Mouse (Mus musculus): ENCODE data around the gene Wnk4. TPM values are rescaled to one million over a fixed set of nuclear protein-coding genes. Genes with fewer than 3 reads are reported as not detected.

Wnk4 gene
- total RNA-seq, 2 experiments from 2014 or later: 3.1 to 5.9 TPM

GRCm38 (mm10) chr11:101236782-101237181, 23.6 kb upstream of the Wnk4 start:
- ATAC-seq (replicated peaks; ENCODE audit: low FRiP score, poor library complexity, severe bottlenecking): no peak

- no peak for ATAC-seq (replicated peaks; ENCODE audit: low FRiP score, poor library complexity, severe bottlenecking)
Observed at GRCm38 (mm10) chr11:101238071-101238647, 22.2 kb upstream of the Wnk4 start.

- ATAC-seq (replicated peaks; ENCODE audit: low FRiP score, poor library complexity, severe bottlenecking): no peak
Observed at GRCm38 (mm10) chr11:101245071-101245470, 15.3 kb upstream of the Wnk4 start.

- no peak for ATAC-seq (replicated peaks; ENCODE audit: low FRiP score, poor library complexity, severe bottlenecking)
Observed at GRCm38 (mm10) chr11:101245855-101246701, 14.3 kb upstream of the Wnk4 start, which contains the start of gene Ramp2. TSS of gene Ramp2 (plus strand) at chr11:101246028.

- ATAC-seq (replicated peaks; ENCODE audit: low FRiP score, poor library complexity, severe bottlenecking): no peak
Observed at GRCm38 (mm10) chr11:101246702-101247012, 13.7 kb upstream of the Wnk4 start.

GRCm38 (mm10) chr11:101247521-101248030, 12.8 kb upstream of the Wnk4 start:
- ATAC-seq (replicated peaks; ENCODE audit: low FRiP score, poor library complexity, severe bottlenecking): no peak

GRCm38 (mm10) chr11:101248258-101248994, 11.9 kb upstream of the Wnk4 start:
- ATAC-seq (replicated peaks; ENCODE audit: low FRiP score, poor library complexity, severe bottlenecking): 0 out of 2 replicates have a peak, but pooled peaks have one; percentile 44

- ATAC-seq (replicated peaks; ENCODE audit: low FRiP score, poor library complexity, severe bottlenecking): no peak
Observed at GRCm38 (mm10) chr11:101251031-101251430, 9.3 kb upstream of the Wnk4 start.

- ATAC-seq (replicated peaks; ENCODE audit: low FRiP score, poor library complexity, severe bottlenecking): 0 out of 2 replicates have a peak, but pooled peaks have one; percentile 23
Observed at GRCm38 (mm10) chr11:101252941-101253340, 7.4 kb upstream of the Wnk4 start.

- peak; percentile 95 for ATAC-seq (replicated peaks; ENCODE audit: low FRiP score, poor library complexity, severe bottlenecking)
Observed at GRCm38 (mm10) chr11:101253613-101254389, 6.6 kb upstream of the Wnk4 start, which contains the start of gene Vps25. TSS of gene Vps25 (plus strand) at chr11:101253707.

GRCm38 (mm10) chr11:101255826-101256775, 4.3 kb upstream of the Wnk4 start:
- ATAC-seq (replicated peaks; ENCODE audit: low FRiP score, poor library complexity, severe bottlenecking): no peak

- no peak for ATAC-seq (replicated peaks; ENCODE audit: low FRiP score, poor library complexity, severe bottlenecking)
Observed at GRCm38 (mm10) chr11:101259261-101259712, 1.1 kb upstream of the Wnk4 start.

- ATAC-seq (replicated peaks; ENCODE audit: low FRiP score, poor library complexity, severe bottlenecking): peak; percentile 21; the same call in 1 of the 2 replicates
Observed at GRCm38 (mm10) chr11:101260826-101261380, 536 bp downstream of the Wnk4 start.

- no peak for ATAC-seq (replicated peaks; ENCODE audit: low FRiP score, poor library complexity, severe bottlenecking)
Observed at GRCm38 (mm10) chr11:101262272-101262967, 2.1 kb downstream of the Wnk4 start.

- ATAC-seq (replicated peaks; ENCODE audit: low FRiP score, poor library complexity, severe bottlenecking): no peak
Observed at GRCm38 (mm10) chr11:101263138-101263988, 3.0 kb downstream of the Wnk4 start.

GRCm38 (mm10) chr11:101263989-101264280, 3.6 kb downstream of the Wnk4 start:
- ATAC-seq (replicated peaks; ENCODE audit: low FRiP score, poor library complexity, severe bottlenecking): no peak

GRCm38 (mm10) chr11:101264954-101265471, 4.6 kb downstream of the Wnk4 start:
- ATAC-seq (replicated peaks; ENCODE audit: low FRiP score, poor library complexity, severe bottlenecking): no peak
